Mouse (Mus musculus) brain, adult 2 months (tissue): Measurements from ENCODE around the gene Dnah12.
"Not testable (repeated sequence)": the region's sequence is repeated elsewhere in the genome, so short reads cannot be mapped to it uniquely, and the experiment has no call there.

ENCODE experiments used
- DNase-seq: peaks from one replicate; pipeline ENCODE4 v3.0.0; 2011; ENCODE audit warnings: low read depth, low spot score

Dnah12 gene

DNA sequence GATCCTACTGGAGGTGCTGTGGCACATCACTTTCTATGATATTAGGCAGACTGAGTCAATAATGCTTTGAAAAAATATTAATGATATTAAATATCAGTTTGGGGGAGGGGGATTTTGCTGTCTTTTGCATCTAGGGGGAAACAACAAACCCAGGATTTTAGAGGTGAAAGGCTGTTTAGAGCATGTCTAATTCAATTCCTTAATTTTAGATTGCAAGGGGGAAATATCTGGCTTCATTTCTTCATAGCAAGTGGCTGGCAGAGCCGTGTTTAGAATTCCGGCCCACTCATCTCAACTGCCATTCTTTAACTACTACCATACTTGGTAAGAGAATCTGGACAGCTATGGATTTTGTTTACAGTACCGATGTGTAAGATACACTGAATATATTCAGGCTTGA, at the start of gene Dnah12:
Dnah12 (plus strand) TSS at position 301 of the 400 bp plus-strand sequence.
- DNase-seq: no peak

DNA sequence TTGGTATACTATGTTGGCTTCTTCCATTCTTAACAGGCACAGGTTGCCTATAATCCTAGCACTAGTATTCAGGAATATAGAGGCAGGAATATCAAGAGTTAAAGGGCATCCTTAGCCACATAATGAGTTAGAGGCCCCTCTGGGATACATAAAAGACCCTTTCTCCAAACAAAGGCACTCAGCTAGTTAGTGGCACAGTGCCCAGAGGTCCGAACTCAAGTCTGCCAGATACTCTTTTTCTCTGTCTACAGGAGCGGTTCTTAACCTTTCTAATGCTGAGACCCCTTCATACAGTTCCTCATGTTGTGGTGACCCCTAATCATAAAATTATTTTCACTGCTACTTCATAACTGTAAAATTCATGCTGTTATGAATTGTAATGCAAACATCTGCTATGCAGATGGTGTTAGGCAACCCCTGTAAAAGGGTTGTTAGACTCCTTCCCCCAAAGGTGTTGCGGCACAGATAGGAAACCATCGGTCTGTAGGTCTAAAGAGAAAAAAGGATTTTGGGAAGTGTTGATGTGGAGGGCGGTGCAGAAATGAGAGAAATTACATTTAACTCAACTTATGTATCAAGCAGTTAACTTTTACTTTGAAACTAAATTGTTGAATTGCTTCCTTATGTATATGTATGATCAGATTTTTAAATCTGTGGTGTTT, 47.0 kb upstream of the Dnah12 start:
- no peak for DNase-seq

DNA sequence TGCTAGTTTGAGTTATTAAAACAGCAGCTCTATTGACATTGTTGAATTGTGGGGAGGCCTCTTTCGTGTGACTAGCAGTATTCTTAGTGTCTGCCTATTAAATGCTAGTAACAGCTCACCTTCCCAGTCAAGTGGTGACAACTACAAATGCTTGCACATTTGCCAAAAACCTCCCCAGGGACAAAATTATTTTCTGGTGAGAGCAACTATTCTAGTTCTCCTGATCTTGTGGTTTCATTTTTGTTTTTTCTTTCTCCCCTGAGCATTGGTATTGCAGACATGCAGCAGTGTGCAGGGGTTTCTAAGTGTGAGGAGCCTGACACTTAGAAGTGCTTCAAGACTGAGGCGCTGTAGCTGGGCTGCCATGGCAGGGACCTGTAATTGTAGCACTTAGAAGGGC, 45.3 kb upstream of the Dnah12 start:
- no peak for DNase-seq

DNA sequence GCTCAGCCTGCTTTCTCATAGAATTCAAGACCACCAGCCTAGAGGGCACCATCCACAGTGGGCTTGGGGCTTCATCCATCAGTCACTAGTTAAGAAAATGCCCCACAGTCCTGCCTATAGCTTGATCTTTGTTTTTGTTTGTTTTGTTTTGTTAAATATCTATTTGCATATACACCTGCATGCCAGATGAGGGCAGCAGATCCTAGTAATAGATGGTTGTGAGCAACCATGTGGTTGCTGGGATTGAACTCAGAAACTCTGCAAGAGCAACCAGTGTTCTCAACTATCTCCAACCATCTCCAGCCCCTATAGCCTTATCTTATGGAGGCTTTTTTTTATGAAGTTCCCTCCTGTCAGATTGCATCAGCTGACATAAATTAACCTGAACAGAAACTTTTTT, 41.2 kb upstream of the Dnah12 start:
- DNase-seq: peak; percentile 33

DNA sequence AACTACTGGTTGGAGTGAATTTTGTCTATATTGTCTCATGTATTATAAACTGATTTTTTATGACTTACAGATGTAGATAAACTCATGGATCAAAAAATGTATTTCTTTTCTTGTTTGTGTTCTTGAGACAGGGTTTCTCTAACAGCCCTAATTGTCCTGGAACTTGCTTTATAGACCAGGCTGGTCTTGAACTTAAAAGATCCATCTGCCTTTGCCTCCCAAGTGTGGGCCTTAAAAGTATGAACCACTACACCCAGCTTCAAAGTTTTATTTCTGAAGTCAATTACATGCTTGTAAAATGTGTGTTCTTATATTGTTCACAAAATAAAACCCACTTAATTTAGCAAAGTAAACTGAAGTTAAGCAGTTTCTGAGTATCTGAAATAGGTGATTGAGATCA, 34.9 kb upstream of the Dnah12 start:
- no peak for DNase-seq

DNA sequence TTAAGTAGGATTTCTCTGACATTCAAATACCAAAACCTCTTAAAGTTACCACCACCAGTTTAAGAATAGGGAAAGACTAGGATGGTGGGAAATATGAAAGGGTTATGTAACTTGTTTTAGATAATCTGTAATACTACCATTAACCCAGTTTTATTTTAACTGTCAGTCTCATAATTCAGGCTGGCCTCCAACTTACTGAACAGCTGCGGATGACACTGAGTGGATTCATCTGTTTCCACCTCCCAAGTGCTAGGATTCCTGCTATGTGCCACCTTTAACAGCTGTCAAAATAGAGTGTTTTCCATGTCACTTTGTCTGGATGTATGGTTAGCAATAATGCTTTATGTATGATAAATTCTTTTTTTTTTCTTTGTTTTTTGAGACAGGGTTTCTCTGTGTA, 32.8 kb upstream of the Dnah12 start:
- DNase-seq: no peak

DNA sequence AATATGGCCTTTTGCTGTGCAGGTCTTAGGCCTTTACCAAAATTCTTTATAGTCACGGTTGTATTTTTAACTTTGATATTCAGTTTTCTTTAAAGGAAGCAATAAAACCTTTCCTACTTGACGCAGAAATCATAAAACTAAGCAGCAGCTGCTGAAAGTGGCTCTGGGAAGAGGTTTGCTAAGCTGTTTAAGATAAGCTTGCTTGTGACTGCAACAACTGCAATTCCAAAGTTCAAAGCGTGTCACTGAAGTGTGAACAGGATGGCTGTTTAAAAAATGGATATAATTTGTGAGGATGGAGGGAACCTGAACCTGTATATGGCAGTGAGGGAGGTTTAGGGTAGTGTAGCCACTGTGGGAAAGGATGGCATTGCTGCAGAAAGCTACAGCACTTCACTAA, 31.1 kb upstream of the Dnah12 start:
- DNase-seq: no peak

DNA sequence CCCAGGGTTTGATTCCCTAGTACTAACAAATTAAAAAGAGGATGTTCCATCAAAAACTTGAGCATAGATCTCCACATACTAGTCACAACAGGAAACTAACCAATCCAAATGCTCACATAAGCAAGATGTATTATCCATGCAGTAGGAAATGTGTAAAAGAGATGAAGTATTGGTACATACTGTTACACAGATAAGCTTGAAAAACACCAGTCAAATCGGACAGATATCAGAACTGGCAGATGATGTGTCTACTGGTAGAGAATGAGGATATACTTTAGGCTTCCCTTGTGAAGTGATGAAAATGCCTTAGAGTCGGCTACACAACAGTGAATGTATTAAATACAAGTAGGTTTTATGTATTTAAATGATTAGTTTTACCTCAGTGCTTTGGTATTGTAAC, 30.6 kb upstream of the Dnah12 start:
- DNase-seq: no peak

DNA sequence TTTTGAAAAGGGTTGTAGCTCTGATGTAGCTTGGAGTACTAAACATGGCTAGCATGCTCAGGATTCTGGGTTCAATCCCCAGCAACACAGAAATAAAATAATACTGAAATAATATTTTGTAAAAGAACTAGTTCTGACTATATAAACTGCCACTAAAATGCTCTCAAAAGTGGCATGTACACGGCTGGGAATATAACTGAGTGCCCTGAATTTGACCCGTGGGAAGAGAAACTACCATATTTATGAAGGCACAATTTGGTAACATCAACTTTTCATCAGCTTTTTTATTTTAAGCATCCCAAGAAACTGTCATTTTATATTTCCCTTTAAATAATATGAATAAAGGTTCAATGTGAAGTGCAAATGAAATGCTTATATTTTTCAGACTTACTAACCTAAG, 29.2 kb upstream of the Dnah12 start:
- no peak for DNase-seq

DNA sequence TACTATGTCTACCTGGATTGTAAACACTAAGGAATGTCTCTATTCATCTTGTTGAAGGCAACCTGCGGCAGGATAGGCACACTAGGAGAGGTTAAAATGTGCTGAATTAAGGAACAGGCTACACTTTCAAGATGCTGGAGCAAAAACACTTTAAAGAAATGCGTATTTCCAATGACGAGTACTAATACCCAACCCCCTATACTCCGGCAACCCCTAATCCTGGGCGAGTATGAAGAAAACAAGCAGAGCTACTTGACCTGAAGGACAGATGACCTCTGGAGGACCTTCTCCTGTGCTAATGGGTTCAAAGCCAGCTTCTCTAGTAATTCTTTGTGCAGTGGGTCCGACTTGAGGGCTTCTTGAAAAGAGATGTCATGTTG, 25.1 kb upstream of the Dnah12 start:
- DNase-seq: no peak

DNA sequence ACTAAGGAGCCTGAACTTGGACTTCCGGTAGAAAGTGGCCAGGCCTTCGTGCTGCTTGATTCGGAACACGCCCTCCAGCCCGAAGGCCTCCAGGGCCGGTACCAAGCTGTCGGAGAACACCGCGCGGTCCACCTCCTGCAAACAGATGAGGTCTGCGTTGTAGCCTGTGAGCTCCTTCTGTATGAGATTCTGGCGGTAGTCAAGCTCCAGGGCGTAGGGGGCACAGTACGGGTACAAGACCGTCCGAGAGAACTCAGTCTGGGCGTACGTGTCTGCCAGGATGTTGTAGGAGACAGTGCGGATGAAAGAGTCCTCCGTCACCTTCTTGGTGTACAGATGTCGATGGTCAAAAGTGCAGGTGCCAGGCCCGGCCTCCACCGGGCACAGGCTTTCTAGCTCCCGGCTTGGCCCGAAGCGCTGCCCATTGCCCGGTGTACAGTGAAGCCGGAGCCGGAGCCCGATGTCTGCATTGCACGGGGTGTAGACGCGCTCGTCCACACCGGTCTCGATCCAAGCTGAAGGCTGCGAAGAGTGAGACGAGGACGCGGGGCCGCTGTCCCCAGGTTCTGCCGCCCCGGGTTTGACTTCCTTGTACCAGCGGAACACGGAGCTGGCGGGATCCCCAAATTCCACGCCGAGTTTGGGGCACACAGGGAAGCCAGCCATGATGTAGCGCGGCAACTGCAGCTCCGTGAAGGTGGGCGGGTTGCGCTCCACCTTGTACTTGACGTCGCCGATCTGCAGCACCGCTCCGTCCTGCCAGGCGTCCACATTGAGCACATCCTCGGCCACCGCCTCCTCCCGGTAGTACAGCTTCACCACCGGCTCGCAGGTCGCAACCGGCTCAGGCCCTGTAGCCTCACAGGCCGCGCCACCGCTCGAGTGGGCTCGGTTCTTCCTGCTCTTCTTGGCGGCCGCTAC, 24.4 kb upstream of the Dnah12 start:
- peak; percentile 70 for DNase-seq

DNA sequence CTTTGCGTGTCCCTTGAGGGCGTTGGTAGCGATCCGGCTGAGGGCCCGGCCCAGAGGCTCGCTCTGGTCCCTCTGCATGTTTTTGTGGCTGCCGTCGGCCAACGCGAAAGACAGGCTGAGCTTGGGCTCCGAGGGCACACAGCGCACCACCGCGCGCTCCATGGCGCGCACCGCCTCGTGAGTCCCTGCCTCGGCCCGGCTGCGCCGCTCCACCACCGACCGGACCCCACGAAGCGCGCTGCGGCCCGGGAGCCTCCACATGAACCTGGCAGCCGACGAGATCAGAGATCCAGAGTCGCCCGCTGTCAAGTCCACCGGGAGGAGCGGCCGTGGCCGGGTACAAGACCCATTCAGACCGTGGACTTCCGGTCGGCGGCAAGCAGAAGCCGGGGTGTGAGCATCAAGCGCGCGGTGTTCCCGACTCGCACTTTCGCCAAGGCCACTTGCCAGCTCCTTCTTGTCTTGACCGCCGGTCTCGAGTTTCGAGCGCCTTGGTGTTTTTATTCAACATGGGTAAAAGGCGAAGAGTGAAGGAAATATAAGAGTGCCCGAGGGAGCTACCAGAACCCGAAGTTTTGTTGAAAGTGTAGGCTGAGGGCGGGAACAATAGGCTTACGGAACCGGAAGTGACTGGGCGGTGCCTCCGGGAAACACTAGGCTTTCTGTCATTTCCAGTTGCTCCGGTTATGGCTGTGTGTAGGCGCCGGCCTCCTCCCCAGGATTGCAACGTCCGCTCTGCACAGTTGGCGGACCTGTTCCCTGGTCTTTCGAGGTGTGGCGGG, 23.6 kb upstream of the Dnah12 start, which contains the start of gene Pde12:
Pde12 (minus strand) TSS at position 592 of the 782 bp plus-strand sequence.
- DNase-seq: peak; percentile 98

DNA sequence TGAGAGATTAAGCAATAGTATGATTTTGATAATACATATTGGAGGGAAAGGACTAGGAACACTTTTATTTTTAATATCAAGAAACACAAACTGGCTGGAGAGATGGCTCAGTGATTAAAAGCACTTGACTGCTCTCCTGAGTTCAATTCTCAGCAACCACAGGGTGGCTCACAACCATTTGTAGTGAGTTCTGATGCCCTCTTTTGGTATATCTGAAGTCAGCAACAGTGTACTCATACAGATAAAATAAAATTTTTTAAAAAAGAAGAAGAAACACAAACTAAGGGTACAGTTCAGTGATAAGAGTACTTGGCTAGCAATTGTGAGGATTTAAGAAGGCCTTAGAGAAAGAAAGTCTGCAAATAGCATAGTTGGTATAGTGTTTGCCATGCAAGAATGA, 22.1 kb upstream of the Dnah12 start:
- DNase-seq: no peak

DNA sequence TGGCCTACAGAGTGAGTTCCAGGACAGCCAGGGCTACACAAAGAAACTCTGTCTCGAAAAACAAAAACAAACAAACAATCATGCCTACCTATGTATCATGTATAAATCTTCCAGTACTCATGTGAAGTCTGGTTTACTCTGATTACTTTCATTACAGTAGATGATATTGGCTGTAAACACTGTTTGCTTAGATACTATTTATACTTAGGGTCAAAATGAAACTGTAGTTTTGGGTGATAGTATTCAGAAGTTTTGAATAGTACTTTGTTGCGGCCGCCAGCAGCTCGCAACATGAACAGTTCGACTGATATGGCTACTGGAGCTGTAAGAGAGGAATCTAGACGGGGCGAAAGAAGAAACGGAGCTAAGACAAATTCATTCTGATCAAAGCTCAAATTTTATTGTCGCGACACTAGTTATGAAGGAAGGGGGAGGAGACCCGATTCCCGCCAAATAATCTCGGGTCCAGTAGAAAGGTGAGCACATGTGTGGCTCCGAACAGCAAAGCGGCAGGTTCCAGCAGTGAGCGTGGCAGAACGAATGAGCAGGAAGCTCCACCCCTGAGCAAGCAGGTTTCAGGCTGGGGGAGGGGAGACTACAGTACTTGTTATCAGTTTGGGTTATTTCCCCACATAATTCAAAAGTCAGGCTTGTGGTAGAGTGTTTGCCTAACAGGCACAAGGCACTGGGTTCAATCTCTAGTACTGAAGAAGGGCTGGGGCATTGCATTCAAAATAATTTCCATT, 21.0 kb upstream of the Dnah12 start:
- DNase-seq: not testable (repeated sequence)

DNA sequence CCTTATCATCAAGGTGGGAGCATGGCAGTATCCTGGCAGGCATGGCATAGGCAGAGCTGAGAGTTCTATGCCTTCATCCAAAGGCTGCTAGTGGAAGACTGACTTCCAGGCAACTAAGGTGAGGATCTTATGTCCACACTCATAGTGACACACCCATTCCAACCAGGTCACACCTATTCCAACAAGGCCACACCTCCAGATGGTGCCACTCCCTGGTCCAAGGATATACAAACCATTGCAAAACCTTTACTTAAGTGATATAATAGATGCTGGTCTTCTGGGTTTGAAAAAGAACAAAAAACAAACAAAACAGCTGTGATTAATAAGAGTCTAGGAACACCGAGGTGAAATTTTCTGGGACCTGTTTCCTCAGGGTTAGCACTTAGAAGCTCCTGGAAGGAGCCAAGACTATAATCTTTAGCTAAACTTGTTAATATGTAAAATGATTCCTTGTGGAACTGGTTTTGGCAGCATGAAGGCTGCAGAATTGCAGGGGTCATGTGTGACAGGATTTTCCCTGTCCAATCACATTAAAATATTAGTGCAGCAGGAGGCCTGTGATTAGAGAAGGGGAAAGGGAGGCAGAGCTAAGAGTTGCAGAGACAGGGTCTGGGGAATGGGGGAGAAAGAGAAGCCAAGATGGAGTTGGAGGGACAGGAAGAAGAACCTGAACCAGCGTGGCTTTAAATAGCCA, 18.5 kb upstream of the Dnah12 start:
- not testable (repeated sequence) for DNase-seq

DNA sequence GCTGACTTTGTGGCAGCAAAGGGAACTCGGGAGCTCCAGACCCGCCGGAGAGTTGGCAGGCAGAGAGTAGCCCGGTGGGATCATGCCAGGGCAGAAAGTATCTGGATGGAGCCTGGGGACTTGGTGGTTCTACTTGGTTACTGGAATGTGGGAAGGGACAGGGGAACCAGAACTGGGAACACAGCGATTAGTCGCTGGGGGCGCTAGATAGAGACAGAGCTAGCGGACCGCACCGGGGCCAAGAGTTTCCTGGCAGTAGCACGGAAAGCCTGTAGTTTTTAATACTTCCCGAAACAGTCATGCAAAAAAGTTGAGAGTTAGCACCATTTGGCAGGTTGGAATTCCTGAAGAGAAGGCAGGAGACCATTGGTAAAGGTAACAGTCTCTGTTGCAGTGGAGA, 17.7 kb upstream of the Dnah12 start:
- no peak for DNase-seq

DNA sequence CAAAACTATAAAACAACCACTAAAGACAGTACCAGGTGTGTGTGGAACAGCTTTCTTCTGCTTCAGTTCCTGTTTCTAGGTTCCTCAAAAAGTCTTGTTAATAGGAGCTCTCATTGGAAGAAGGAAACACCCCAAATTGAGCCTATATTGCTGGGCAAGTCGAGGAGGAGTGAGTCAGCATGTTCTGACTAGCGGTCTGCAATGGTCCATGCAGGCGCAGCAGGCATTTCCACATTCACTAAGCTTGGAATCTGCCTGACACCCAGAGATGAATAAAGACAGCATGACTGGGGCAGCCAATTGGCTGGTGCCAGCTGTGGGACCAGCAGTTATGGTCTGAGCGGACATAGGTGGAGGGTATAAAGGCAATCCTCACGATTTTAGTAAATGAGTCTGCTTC, 17.3 kb upstream of the Dnah12 start:
- DNase-seq: no peak

DNA sequence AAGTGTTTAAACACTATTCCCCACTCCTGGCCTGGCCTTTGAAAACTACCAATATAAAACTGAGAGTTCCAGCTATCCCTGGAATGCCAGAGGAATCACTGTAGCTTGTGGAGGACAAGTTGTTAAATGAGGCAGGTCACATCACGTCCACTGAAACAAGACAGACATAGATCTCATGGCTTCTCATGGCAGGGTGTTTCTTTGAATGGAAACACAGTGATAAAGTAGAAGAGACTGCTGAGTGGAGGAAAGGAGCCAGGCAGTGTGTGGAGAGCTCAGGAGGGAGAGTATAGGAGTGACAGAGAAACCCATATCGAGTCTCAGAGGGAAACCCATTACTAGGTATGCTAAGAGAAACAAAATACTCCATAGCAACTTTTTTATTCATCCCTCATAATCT, 2.3 kb upstream of the Dnah12 start:
- DNase-seq: no peak

DNA sequence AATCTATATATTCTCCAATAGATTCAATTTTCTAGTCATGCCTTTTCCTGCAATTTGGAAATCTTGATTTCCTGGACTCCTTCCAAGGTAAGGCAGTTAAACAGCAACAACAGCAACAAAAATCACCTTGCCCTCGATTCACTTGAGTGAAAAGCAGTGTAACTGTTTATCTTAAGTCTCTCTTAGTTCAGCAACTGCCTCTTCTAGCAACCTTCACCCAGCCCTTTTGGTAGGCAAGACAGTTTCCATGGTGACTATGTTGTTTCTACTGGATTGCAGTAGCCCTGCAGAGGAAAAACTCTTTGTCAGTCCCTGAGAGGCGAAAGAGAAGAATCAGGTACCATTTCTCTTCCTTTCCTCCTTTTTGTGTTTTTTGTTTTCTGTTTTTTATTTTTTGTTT, 1.7 kb upstream of the Dnah12 start:
- peak; percentile 3 for DNase-seq

DNA sequence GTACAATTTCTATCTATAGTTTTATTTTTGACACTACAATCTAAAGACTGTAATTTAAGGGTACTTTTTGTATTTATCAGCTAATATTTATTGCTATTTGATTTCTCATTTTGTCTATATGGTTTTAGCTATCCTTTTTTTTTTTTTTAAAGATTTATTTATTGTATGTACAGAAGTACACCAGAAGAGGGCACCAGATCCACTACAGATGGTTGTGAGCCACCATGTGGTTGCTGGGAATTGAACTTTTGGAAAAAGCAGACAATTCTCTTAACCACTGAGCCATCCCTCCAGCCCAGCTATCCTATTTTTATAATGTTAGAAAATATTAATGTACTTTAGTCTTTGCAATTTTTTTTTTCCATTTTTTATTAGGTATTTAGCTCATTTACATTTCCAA, 4.8 kb downstream of the Dnah12 start:
- DNase-seq: peak; percentile 32

DNA sequence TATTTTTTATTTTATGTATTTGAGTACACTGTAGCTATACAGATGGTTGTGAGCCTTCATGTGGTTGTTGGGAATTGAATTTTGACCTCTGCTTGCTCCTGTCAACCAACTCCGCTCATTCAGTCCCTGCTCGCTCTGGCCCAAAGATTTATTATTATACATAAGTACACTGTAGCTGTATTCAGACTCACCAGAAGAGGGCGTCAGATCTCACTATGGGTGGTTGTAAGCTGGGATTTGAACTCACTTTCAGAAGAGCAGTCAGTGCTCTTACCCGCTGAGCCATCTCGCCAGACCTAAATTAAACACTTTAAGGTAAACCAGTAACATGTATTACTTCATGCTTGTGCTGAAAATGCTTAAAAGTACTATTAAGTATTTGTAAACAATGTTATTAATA, 12.2 kb downstream of the Dnah12 start:
- DNase-seq: not testable (repeated sequence)
